Mouse (Mus musculus) liver, adult 2 months (tissue): Measurements from ENCODE around the gene Otp. TPM values are rescaled to one million over a fixed set of nuclear protein-coding genes. Genes with fewer than 3 reads are reported as not detected.

Source experiments
- DNase-seq: peaks from one replicate; pipeline ENCODE4 v3.0.0-alpha.2; 2011; ENCODE audit warnings: low read depth, low spot score; ENCODE audit errors: extremely low read depth
- H3K27ac ChIP-seq: fragments of 200-500 bp; replicated peaks from 2 replicates; pipeline ENCODE4 v1.5.1; 2012; ENCODE audit warnings: low read depth, mild to moderate bottlenecking, control low read depth, inconsistent platforms, low read length; ENCODE audit not compliant: insufficient read depth
- H3K27me3 ChIP-seq: fragments of 200-500 bp; 2 replicates; pipeline ENCODE4 v1.6.1; 2012; ENCODE audit warnings: mild to moderate bottlenecking, moderate library complexity, low read length, inconsistent platforms; ENCODE audit not compliant: control insufficient read depth, insufficient read depth
- H3K36me3 ChIP-seq: fragments of 200-500 bp; 2 replicates; pipeline ENCODE4 v1.6.1; 2012; ENCODE audit warnings: low read length, inconsistent platforms; ENCODE audit not compliant: control insufficient read depth, insufficient read depth
- H3K4me1 ChIP-seq: fragments of 200-500 bp; 2 replicates; pipeline ENCODE4 v1.6.1; 2011; ENCODE audit warnings: low read length; ENCODE audit not compliant: control insufficient read depth, insufficient read depth
- H3K4me3 ChIP-seq: fragments of 200-500 bp; 2 replicates; pipeline ENCODE4 v1.5.1; 2011; ENCODE audit warnings: low read depth, mild to moderate bottlenecking, control low read depth, low read length, moderate library complexity; ENCODE audit not compliant: insufficient read depth
- H3K79me2 ChIP-seq: fragments of 200-500 bp; 2 replicates; pipeline ENCODE4 v1.6.1; 2012; ENCODE audit warnings: inconsistent platforms, mild to moderate bottlenecking, low read length, moderate library complexity; ENCODE audit not compliant: control insufficient read depth, insufficient read depth
- H3K9ac ChIP-seq: fragments of 200-500 bp; 2 replicates; pipeline ENCODE4 v1.6.1; 2012; ENCODE audit warnings: low read depth, mild to moderate bottlenecking, control low read depth, inconsistent platforms, low read length
- CTCF ChIP-seq: fragments of 200-500 bp; IDR thresholded peaks from 2 replicates; pipeline ENCODE4 v1.5.1; 2011; ENCODE audit warnings: low read depth, low read length, control low read depth
- POLR2A ChIP-seq: fragments of 200-500 bp; IDR thresholded peaks from 2 replicates; pipeline ENCODE4 v1.6.1; 2011; ENCODE audit warnings: low read length, control low read depth; ENCODE audit not compliant: insufficient read depth; ENCODE audit errors: extremely low read depth
- WGBS: fragments of 180-500 bp; shearing (Covaris S2); methylation state at CpG from one replicate; pipeline ENCODE4 v1.1.7; 2018; 5-methylcytosine and 5-hydroxymethylcytosine counted together
- polyA plus RNA-seq: library from polyadenylated mRNA; depleted of rRNA; stranded (reverse); fragments of >200 nt; gene quantifications from 2 replicates; pipeline ENCODE4 v1.2.3, GENCODE M21; 2012
- total RNA-seq: library from RNA; depleted of rRNA; stranded (reverse); fragments of >200 nt; gene quantifications from 2 replicates; pipeline ENCODE4 v1.2.3, GENCODE M21; 2014

Otp gene
- total and polyA plus RNA-seq, 2 experiments = not detected

DNA sequence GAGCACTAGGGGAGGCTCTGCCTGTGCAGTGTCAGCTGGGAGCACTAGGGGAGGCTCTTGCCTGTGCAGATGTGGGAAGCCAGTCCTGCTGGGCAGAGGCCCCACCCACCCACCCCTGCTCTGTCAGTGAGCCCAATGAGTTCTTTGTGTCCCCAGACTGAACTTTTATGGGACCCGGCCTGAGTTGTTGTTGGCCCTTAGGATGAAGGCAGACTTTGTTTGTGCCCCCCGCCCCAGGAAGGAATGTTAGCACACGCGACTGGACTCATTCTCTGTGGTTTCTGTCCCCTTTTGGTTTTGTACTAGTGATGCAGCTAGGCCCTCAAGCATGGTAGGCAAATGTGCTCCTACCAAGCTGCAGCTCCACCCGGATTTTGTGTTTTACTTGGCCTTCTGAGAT lies 32.2 kb upstream of the Otp start:
- Histone ChIP-seq H3K27me3 (no peaks in the 10 kb centered on the region), H3K9ac (no peak overlapping the region), H3K27ac (no peak overlapping the region), H3K79me2 (0 out of 2 replicates have a peak, but pooled peaks cover under 1% of the 10 kb centered on the region), H3K4me1 (no peaks in the 10 kb centered on the region), H3K4me3 (no peak overlapping the region), H3K36me3 (peaks cover 17% of the 10 kb centered on the region)
- 95% methylated on average over 5 of the region's 5 CpGs for WGBS
- DNase-seq = no peak
- TF ChIP-seq POLR2A = no peak

DNA sequence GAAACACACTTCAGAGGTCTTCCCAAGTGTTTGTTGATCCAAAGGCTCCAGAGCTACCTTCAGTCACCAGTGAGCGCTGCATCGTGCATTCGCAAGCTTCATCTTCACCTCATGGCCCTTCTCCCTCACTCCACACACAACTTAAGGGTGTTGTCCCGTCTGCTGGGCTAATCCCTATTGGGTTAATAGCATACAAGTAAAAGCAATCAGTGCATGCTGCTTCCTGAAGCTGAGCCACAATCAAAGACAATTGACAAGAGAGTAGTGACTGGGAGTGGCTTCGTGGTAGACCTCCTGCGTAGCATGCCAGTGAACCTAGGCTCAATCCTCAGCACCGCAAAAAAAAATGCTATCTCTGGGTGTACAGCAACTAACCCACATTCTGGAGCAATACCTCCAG lies 27.5 kb upstream of the Otp start:
- H3K27me3 ChIP-seq = no peaks in the 10 kb centered on the region
- TF ChIP-seq CTCF (no peak), POLR2A (no peak)
- no peak overlapping the region for H3K4me3 ChIP-seq
- H3K4me1 ChIP-seq = no peaks in the 10 kb centered on the region
- no peak for DNase-seq
- WGBS = 65% methylated on average over 7 of the region's 7 CpGs
- H3K36me3 ChIP-seq = peaks cover 3% of the 10 kb centered on the region; the same call in 1 of the 2 replicates
- no peak overlapping the region for H3K9ac ChIP-seq
- no peaks in the 10 kb centered on the region for H3K79me2 ChIP-seq
- no peak overlapping the region for H3K27ac ChIP-seq

DNA sequence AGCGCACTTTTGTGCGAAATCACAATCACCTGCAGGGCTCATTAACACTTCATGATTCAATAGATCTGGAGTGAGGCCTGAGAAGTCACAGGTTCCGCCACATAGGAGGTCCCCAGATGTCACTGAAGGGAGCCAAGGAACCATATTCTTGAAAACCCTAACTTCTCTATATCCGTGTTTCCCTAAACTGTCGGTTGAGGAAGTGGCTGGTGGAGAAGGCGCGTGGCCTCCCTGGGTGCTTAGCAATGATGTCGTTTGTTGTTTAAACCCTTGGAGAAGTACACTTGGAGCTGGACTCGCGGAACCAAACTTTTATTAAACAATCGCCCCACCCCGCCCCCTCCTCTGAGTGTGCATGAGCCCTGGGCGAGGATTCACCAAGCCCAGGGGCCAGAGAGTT lies 26.1 kb upstream of the Otp start:
- no peaks in the 10 kb centered on the region for H3K4me1 ChIP-seq
- H3K36me3 ChIP-seq = no peaks in the 10 kb centered on the region
- WGBS = 61% methylated on average over 13 of the region's 13 CpGs
- H3K9ac ChIP-seq = no peak overlapping the region
- H3K27me3 ChIP-seq = no peaks in the 10 kb centered on the region
- no peak overlapping the region for H3K27ac ChIP-seq
- no peak for TF ChIP-seq CTCF
- no peak for TF ChIP-seq POLR2A
- DNase-seq = no peak
- H3K79me2 ChIP-seq = no peaks in the 10 kb centered on the region
- no peak overlapping the region for H3K4me3 ChIP-seq

DNA sequence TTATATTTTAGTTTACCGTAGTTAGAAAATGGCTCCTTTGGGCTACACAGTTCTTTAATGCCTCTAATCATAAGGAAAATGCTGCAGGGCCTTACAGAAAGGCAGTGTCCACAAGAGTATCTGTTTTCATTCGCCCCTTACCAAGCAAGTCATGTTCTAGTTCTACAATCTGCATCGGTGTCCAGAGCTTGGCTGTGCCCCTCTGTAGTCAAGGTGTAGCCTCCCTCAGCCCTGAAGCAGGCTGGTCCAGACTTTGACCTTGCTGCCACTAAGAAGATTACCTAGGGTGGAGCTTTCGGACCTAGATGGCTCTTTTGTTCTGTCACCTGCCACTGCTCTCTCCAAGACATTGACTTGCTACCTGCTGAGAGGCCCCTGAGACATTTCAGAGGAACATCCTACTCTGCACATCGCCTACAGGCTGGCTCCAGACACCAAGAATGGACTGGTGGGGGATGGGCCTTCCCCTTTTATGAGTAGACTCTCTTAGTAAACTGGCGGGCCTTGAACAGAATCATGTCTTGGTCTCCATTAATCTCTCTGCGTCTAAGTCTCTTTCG lies 17.3 kb upstream of the Otp start:
- WGBS = 91% methylated on average over 8 of the region's 8 CpGs
- no peak for DNase-seq
- Histone ChIP-seq H3K27ac (no peak overlapping the region), H3K36me3 (no peaks in the 10 kb centered on the region), H3K4me1 (no peaks in the 10 kb centered on the region), H3K79me2 (no peaks in the 10 kb centered on the region), H3K9ac (no peak overlapping the region), H3K27me3 (0 out of 2 replicates have a peak, but pooled peaks cover 2% of the 10 kb centered on the region), H3K4me3 (no peak overlapping the region)
- TF ChIP-seq POLR2A (no peak), CTCF (no peak)

DNA sequence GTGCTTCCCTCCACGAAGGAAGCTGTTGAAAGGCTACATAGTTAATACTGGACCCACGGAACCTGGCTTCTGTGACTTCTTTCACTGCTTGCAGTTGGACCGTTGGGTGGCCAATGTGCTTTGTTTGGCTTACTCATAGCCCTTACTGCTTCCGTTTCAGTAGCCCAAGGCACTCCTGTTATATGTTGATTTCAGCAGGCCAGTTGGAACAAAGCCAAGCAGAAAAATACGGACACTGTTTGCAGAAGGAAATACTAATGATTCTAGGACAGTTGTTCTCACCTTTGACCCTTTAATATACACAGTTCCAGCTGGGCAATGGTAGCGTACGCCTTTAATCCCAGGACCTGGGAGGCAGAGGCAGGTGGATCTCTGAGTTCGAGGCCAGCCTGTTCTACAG lies 16.1 kb upstream of the Otp start:
- H3K27ac ChIP-seq = no peak overlapping the region
- H3K27me3 ChIP-seq = 0 out of 2 replicates have a peak, but pooled peaks cover 2% of the 10 kb centered on the region
- no peaks in the 10 kb centered on the region for H3K4me1 ChIP-seq
- WGBS = 43% methylated on average over 8 of the region's 8 CpGs
- H3K9ac ChIP-seq = no peak overlapping the region
- no peak overlapping the region for H3K4me3 ChIP-seq
- TF ChIP-seq CTCF (no peak), POLR2A (no peak)
- H3K79me2 ChIP-seq = no peaks in the 10 kb centered on the region
- no peaks in the 10 kb centered on the region for H3K36me3 ChIP-seq
- no peak for DNase-seq

DNA sequence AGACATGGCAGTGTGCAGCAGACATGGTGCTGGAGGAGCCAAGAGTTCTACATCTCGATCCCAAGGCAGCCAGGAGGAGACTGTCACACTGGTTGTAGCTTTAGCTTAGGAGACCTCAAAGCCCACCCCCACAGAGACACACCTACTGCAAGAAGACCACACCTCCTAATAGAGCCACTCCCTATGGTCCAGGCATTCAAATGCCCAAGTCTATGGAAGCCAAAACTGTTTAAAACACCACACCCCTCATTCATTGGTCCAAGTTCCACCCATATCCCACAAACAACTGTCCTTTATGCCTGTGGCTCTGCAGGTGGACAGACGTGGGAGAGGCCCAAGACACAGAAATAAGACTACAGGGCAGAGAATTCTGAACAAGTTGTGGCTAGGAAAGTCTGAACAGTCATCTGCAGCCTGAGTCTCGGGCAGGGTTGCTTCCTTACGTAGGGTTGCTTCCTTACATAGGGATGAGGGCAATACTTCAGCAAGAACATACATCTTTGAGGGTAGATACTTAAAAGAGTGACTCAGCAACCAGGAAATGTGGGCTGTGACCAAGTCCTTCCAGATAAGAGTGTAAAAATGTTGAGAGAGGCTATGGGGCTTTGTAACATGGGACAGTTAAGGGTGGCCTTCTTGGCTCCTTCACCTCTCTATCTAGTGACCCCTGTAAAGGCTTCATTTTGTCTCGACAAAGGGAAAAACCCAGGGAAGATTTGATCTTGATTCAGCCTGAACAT lies 12.7 kb upstream of the Otp start:
- whole genome bisulfite sequencing = 60% methylated on average over 5 of the region's 5 CpGs
- H3K4me1 ChIP-seq = no peaks in the 10 kb centered on the region
- TF ChIP-seq POLR2A = no peak
- TF ChIP-seq CTCF = no peak
- H3K36me3 ChIP-seq = no peaks in the 10 kb centered on the region
- H3K9ac ChIP-seq = no peak overlapping the region
- no peak overlapping the region for H3K4me3 ChIP-seq
- no peaks in the 10 kb centered on the region for H3K79me2 ChIP-seq
- no peak for DNase-seq
- H3K27me3 ChIP-seq = peaks cover 1% of the 10 kb centered on the region; the same call in 1 of the 2 replicates
- H3K27ac ChIP-seq = no peak overlapping the region
